Mouse (Mus musculus) limb, embryonic 11.5 days (tissue): ENCODE measurements around the gene Cdh11. TPM values are rescaled to one million over a fixed set of nuclear protein-coding genes. Genes with fewer than 3 reads are reported as not detected.
A peak's percentile ranks its signal among the peaks of the same experiment; 100 is the strongest.

Source experiments
- ATAC-seq: fragments of 200-750 bp; cut with Nextera tagmentation; 2 replicates; pipeline ENCODE4 v1.8.0; 2017; ENCODE audit warnings: low read depth; ENCODE audit not compliant: insufficient number of reproducible peaks, low FRiP score, low TSS enrichment
- DNase-seq: peaks from one replicate; pipeline ENCODE4 v3.0.0-alpha.2; 2015; ENCODE audit warnings: low spot score
- H3K27ac ChIP-seq: fragments of 300-500 bp; sonication (generic); replicated peaks from 2 replicates; pipeline ENCODE4 v1.5.1; 2014; ENCODE audit warnings: low read depth, mild to moderate bottlenecking, low read length
- H3K27me3 ChIP-seq: fragments of 300-500 bp; sonication (generic); 2 replicates; pipeline ENCODE4 v1.6.1; 2014; ENCODE audit warnings: mild to moderate bottlenecking, low read length, mixed read lengths; ENCODE audit not compliant: control insufficient read depth, insufficient read depth
- H3K36me3 ChIP-seq: fragments of 300-500 bp; sonication (generic); 2 replicates; pipeline ENCODE4 v1.6.1; 2014; ENCODE audit warnings: mild to moderate bottlenecking, low read length, moderate library complexity, mixed read lengths; ENCODE audit not compliant: control insufficient read depth, insufficient read depth
- H3K4me1 ChIP-seq: fragments of 300-500 bp; sonication (generic); 2 replicates; pipeline ENCODE4 v1.6.1; 2014; ENCODE audit warnings: low read length, mixed read lengths; ENCODE audit not compliant: control insufficient read depth, insufficient read depth
- H3K4me2 ChIP-seq: fragments of 300-500 bp; sonication (generic); 2 replicates; pipeline ENCODE4 v1.6.1; 2014; ENCODE audit warnings: low read depth, mild to moderate bottlenecking, moderate library complexity; ENCODE audit not compliant: severe bottlenecking
- H3K4me3 ChIP-seq: fragments of 300-500 bp; sonication (generic); 2 replicates; pipeline ENCODE4 v1.5.1; 2014; ENCODE audit warnings: low read depth, low read length
- H3K9ac ChIP-seq: fragments of 300-500 bp; sonication (generic); 2 replicates; pipeline ENCODE4 v1.6.1; 2014; ENCODE audit warnings: mild to moderate bottlenecking, low read length
- H3K9me3 ChIP-seq: fragments of 300-500 bp; sonication (generic); 2 replicates; pipeline ENCODE4 v1.6.1; 2016; ENCODE audit warnings: low read length; ENCODE audit not compliant: control insufficient read depth
- WGBS: fragments of 180-500 bp; shearing (Covaris S2); extraction: QIAGEN DNeasy Blood & Tissue Kit; methylation state at CpG from one replicate; pipeline ENCODE4 v1.1.7; 2014; 5-methylcytosine and 5-hydroxymethylcytosine counted together
- polyA plus RNA-seq: library from polyadenylated mRNA; unstranded; fragments of >200 nt; fragmentation: Nextera tagmentation; extraction: Ambion mirVana; gene quantifications from 2 replicates; pipeline ENCODE4 v1.2.1, GENCODE M21; 2014

Gene Cdh11
- polyA plus RNA-seq, 1 experiment from 2014 or later = 160 TPM

DNA sequence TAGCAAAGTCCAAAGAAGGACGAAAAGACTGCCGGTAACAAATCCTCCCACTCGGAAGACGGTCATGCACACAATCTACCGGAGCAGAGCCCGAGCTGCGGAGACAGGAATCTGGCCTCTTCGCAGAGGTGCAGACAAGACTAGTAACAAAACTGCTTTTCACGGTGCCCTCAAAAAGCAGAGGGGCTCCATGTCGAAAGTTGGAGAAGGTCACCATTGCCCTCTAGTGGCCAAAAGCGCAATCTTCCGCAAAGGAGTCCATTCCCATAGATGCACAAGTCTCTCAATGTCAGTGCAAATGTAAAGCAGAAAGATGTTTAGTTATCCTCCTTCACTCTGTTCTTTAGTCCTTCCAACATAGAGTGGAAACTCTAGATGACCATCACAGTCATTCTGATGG, 4.5 kb downstream of the Cdh11 start:
- H3K36me3 ChIP-seq = no peaks in the 10 kb centered on the region; the same call in 1 of the 2 replicates
- H3K4me1 ChIP-seq = peaks cover 9% of the 10 kb centered on the region; the same call in 1 of the 2 replicates
- no peak for ATAC-seq
- peak; percentile 92 for DNase-seq
- peak overlapping the region; percentile 60 for H3K4me2 ChIP-seq
- no peaks in the 10 kb centered on the region; the same call in 1 of the 2 replicates for H3K27me3 ChIP-seq
- WGBS = 1% methylated on average over 12 of the region's 12 CpGs
- H3K4me3 ChIP-seq = peak overlapping the region; percentile 35
- H3K9ac ChIP-seq = peak overlapping the region; percentile 50
- H3K27ac ChIP-seq = no peak overlapping the region
- H3K9me3 ChIP-seq = no peaks in the 10 kb centered on the region

DNA sequence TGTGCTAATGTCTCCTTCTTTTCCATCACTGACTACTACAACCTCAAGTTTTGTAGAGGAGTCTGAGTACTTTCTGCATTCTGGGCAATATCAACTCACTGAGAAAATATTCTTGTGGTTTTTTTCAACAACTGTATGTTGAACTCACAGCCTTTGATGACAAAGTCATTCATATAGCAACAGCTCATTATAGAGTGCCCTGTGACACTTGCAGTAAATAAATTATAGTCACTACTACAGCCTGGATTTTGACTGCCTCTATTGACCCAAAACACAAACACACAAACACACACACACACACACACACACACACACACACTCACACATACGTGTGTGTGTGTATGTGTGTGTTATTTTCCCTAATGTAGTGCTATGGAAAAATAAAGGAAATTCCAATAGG, 10.8 kb downstream of the Cdh11 start:
- no peak for DNase-seq
- Histone ChIP-seq H3K4me1 (peaks cover 6% of the 10 kb centered on the region; the same call in 1 of the 2 replicates), H3K36me3 (peaks cover 2% of the 10 kb centered on the region), H3K9ac (no peak overlapping the region), H3K4me3 (no peak overlapping the region), H3K27ac (no peak overlapping the region), H3K4me2 (no peak overlapping the region), H3K27me3 (no peaks in the 10 kb centered on the region), H3K9me3 (no peaks in the 10 kb centered on the region)
- WGBS = 81% methylated on average over 1 of the region's 1 CpGs
- ATAC-seq = no peak

DNA sequence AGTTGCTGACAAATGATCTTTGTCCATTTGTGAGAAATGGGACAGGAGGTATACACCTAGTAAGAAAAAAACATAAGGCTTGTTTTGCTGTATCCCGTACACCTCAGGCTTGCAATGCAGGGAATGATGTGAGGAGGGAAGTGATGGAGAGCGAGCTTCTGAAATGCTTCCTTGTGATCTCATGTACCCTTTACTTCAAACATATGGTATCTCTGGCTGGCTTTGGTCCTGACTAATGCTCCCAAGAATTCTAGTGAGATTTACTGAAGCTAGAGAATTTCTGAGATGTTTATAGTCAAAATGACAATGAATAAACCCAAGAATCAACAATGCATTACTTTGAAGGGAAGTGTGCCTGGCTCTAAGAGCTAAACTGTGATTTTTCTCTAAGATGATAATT, 14.0 kb downstream of the Cdh11 start:
- Histone ChIP-seq H3K9me3 (no peaks in the 10 kb centered on the region), H3K36me3 (peaks cover 2% of the 10 kb centered on the region), H3K27me3 (no peaks in the 10 kb centered on the region), H3K4me3 (no peak overlapping the region), H3K4me2 (no peak overlapping the region), H3K27ac (no peak overlapping the region), H3K4me1 (0 out of 2 replicates have a peak, but pooled peaks cover 2% of the 10 kb centered on the region), H3K9ac (no peak overlapping the region)
- WGBS = 96% methylated on average over 2 of the region's 2 CpGs
- DNase-seq (no peak), ATAC-seq (no peak)

DNA sequence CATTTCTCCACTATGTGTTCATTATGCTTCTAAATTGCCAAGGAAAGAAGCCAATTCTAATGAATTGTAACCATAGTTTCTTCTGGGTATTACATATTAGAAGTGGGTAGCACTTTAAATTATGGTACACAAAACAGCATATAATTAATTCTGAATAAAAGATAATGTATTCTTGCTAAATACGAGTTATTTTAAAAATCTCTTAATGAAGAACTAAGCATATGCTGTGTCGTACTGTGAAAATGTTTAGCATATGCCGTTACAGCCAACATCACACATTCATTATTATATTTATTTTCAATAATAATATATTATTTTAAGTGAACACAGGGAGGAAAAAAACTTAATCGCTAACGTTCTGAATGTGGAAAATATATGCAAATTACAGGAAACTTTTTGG, 31.6 kb downstream of the Cdh11 start:
- H3K4me1 ChIP-seq = no peaks in the 10 kb centered on the region
- no peaks in the 10 kb centered on the region for H3K36me3 ChIP-seq
- H3K9me3 ChIP-seq = no peaks in the 10 kb centered on the region
- H3K4me3 ChIP-seq = no peak overlapping the region
- ATAC-seq (no peak), DNase-seq (no peak)
- H3K9ac ChIP-seq = no peak overlapping the region
- H3K4me2 ChIP-seq = no peak overlapping the region
- no peaks in the 10 kb centered on the region for H3K27me3 ChIP-seq
- WGBS = 95% methylated on average over 5 of the region's 5 CpGs
- H3K27ac ChIP-seq = no peak overlapping the region

DNA sequence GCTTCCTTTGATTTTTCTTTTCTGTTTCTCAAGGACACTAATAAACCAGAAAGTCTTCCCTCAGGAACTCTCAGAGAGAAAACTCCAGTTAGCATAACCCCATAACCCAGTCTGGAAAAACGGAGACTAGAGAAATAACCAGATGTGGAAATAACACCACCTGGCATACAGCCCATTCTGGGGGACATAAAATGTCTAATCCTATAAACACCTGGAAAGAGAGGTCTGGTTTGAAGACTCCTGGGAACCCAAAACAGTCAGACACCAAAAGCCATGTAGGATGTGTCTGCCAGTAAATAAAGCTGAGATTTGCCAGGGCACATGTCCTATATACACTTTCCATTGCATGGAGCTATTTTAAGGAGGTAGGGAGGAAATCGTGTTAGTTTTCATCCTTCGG, 42.5 kb downstream of the Cdh11 start:
- H3K9me3 ChIP-seq = no peaks in the 10 kb centered on the region
- H3K9ac ChIP-seq = no peak overlapping the region
- WGBS = 45% methylated on average over 3 of the region's 3 CpGs
- no peak overlapping the region for H3K4me3 ChIP-seq
- H3K4me1 ChIP-seq = peaks cover 15% of the 10 kb centered on the region
- DNase-seq (peak; percentile 35), ATAC-seq (peak; percentile 40; the same call in 1 of the 2 replicates)
- H3K36me3 ChIP-seq = no peaks in the 10 kb centered on the region
- no peaks in the 10 kb centered on the region for H3K27me3 ChIP-seq
- H3K4me2 ChIP-seq = no peak overlapping the region
- no peak overlapping the region for H3K27ac ChIP-seq

DNA sequence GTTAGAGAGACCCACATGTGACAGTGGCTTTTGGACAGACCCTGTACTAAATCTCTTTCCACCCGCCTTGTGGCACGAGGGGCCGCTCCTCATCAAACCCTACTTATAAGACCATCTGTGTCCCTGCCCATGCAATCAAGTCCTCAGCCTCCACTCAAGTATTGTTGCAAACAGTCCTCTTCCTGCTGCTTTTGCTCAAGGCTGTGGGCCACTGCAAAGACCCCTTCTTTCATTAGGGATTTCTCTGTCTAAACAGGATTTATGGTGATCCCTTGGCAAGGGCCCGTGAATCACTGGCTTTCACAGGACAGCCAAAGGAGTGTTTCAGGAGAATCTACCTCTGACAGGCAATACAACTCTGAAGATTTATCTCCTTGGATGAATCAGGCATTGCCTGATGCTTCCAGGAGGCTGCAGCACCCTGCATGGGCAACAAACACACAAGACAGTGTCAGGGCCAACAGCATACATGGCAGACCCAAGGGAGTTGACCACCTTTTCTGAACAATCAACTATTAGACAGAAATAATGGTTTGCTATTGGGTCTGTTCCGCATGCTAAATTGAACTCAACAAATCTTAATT, 43.3 kb downstream of the Cdh11 start:
- no peak overlapping the region for H3K27ac ChIP-seq
- H3K4me3 ChIP-seq = no peak overlapping the region
- H3K36me3 ChIP-seq = no peaks in the 10 kb centered on the region
- no peak for ATAC-seq
- H3K4me2 ChIP-seq = no peak overlapping the region
- peaks cover 15% of the 10 kb centered on the region for H3K4me1 ChIP-seq
- no peak overlapping the region for H3K9ac ChIP-seq
- peak; percentile 28 for DNase-seq
- no peaks in the 10 kb centered on the region for H3K27me3 ChIP-seq
- H3K9me3 ChIP-seq = no peaks in the 10 kb centered on the region
- 40% methylated on average over 5 of the region's 5 CpGs for WGBS

DNA sequence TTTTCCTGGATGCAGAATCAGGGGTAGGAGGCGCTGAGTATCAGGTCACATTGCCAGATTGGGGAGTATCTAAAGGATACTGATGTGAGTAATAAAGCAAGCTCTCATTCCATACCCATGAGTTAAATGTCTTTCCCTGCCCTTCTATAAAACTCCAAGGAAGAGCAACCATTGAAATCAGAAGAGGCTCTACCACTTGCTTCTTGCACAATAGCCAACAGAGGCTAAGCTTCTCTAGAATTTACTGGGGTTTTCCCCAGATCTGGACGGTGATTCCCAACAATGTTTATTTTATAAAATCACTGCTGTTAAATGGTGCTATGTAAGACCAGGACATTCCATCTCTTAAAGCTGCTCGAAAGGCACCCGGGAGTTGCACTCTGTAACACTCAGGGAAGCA, 44.5 kb downstream of the Cdh11 start:
- H3K4me1 ChIP-seq = peaks cover 15% of the 10 kb centered on the region
- no peak overlapping the region for H3K27ac ChIP-seq
- DNase-seq = no peak
- no peaks in the 10 kb centered on the region for H3K9me3 ChIP-seq
- no peak overlapping the region for H3K4me2 ChIP-seq
- ATAC-seq = no peak
- H3K27me3 ChIP-seq = no peaks in the 10 kb centered on the region
- H3K9ac ChIP-seq = no peak overlapping the region
- no peak overlapping the region for H3K4me3 ChIP-seq
- H3K36me3 ChIP-seq = no peaks in the 10 kb centered on the region
- WGBS = 82% methylated on average over 4 of the region's 4 CpGs

DNA sequence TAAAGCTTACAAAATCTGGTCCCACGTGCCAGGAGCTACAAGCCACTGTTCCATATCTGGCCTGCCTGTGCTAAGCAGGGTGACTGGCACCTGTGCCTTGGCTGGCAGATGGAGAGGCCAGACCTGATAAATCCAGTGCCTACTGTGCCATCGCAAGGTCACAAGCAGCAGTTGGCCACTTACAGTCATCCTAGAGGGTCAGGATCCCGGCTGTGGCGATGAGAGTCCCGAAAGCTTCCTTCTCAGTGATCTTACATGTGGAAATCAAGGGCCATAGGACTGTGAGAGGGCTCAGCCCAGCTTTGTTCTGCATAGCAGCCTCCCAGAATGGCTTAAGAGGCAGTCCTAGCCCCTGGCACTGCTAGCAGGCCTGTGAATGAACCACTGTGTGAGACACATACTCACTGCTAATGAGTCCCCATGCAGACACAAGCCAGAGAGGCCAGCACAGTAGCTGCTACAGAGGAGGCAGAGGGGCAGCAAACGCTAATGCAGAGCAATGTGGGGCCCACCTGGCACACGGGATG, 46.4 kb downstream of the Cdh11 start:
- 83% methylated on average over 7 of the region's 7 CpGs for WGBS

DNA sequence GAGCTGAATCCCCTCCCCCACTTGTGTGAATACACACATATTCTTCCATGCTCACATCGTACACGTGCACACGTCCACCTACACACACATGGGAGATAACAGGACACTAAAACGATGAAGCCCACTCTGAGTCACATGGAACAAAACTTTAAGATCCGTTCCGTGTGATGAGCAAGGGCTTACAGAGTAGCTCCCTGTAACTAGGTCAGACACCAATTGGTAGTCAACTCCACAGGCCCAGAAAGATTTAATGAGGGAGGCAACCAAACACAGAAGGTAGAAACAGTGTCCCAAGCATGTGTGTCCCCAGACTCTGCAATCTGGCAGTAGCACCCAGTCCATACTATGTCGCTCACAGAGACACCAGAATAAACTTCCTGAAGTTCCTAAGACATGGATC, 47.0 kb downstream of the Cdh11 start:
- Histone ChIP-seq H3K9me3 (no peaks in the 10 kb centered on the region), H3K36me3 (no peaks in the 10 kb centered on the region), H3K4me1 (peaks cover 15% of the 10 kb centered on the region), H3K9ac (no peak overlapping the region), H3K4me2 (no peak overlapping the region), H3K4me3 (no peak overlapping the region), H3K27me3 (no peaks in the 10 kb centered on the region), H3K27ac (no peak overlapping the region)
- DNase-seq (no peak), ATAC-seq (no peak)
- 94% methylated on average over 7 of the region's 7 CpGs for WGBS

More for the DNA sequence above, 46.4 kb downstream of the Cdh11 start:
- no peaks in the 10 kb centered on the region for H3K27me3 ChIP-seq
- no peak overlapping the region for H3K27ac ChIP-seq
- no peaks in the 10 kb centered on the region for H3K36me3 ChIP-seq
- no peak overlapping the region for H3K4me2 ChIP-seq
- no peak for ATAC-seq
- no peak overlapping the region for H3K9ac ChIP-seq
- H3K4me3 ChIP-seq = no peak overlapping the region
- peaks cover 15% of the 10 kb centered on the region for H3K4me1 ChIP-seq
- DNase-seq = no peak
- H3K9me3 ChIP-seq = no peaks in the 10 kb centered on the region
